8 mouse cellular contexts compared by ENCODE assay signal in the genomic region with DNA sequence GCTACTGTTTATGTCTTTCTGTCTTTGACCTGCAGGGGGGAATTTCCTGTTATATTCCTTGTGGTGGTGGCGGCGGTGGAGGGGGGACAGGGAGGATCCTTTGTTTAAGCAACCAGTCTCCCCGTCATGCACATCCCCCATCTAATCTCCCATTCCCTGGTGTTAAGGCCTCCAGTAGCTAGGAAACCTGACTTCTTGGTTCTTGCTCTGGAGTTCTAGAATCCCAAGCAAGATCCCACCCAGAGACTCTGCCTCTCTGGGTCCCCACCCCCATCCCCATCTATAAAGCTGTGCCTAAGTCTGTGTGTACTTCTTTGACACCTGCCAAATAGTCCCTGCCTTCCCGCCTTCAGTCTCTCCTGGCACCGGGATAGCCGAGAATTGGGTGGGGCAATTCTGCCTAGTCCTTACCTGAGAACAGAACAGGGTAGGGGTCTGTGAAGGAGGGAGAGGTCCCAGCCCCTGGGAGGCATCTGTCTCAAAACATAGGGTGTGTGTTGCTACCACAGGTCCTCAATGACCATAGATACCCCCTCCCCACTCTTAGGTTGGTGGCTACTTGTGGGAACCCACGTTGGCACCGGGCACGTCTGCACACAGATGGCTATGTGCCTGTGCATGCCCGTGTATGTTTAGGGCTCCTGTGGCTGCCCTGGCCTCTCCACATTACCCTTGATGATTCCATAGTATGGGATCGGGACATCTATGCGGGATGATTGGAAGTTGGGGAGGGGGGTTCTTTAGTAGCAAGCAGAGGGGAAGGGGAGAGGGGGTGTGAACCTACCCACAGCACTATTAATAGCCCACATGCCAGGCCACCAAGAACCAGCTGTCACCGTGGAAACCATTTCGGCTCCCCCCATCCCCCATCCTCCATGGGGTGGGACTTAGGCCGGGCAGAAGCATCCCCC. TPM values are rescaled to one million over a fixed set of nuclear protein-coding genes. Genes with fewer than 3 reads are reported as not detected.
DNase-seq lines count a peak whose midpoint lies in the region; ATAC-seq and TF ChIP-seq lines count a peak whose summit lies in the region.

No protein-coding gene starts in this region.

- H3K36me3 ChIP-seq in forebrain, embryonic 16.5 days (ENCODE audit: control insufficient read depth, insufficient read depth): peaks cover 6% of the 10 kb centered on the region; the same call in 1 of the 2 replicates
- H3K36me3 ChIP-seq in kidney, postnatal 0 days (ENCODE audit: insufficient read depth, low read length): peaks cover 3% of the 10 kb centered on the region; the same call in 1 of the 2 replicates
- H3K36me3 ChIP-seq in midbrain, embryonic 11.5 days (ENCODE audit: control insufficient read depth, insufficient read depth, low read length): no peaks in the 10 kb centered on the region

- peak overlapping the region; percentile 64 for H3K4me2 ChIP-seq in forebrain, embryonic 16.5 days (ENCODE audit: low read length)
- H3K4me2 ChIP-seq in kidney, postnatal 0 days (ENCODE audit: low read length): peak overlapping the region; percentile 39
- H3K4me2 ChIP-seq in midbrain, embryonic 11.5 days: peak overlapping the region; percentile 12

- no peaks in the 10 kb centered on the region for H3K9me3 ChIP-seq in forebrain, embryonic 16.5 days (ENCODE audit: control insufficient read depth, low read length)
- H3K9me3 ChIP-seq in kidney, postnatal 0 days (replicated peaks; ENCODE audit: low read length): no peaks in the 10 kb centered on the region
- no peaks in the 10 kb centered on the region for H3K9me3 ChIP-seq in midbrain, embryonic 11.5 days (ENCODE audit: control insufficient read depth, low read length)

- peak overlapping the region; percentile 100 for H3K27ac ChIP-seq in forebrain, embryonic 16.5 days (ENCODE audit: low read length)
- peak overlapping the region; percentile 82 for H3K27ac ChIP-seq in kidney, postnatal 0 days
- peak overlapping the region; percentile 38 for H3K27ac ChIP-seq in midbrain, embryonic 11.5 days (ENCODE audit: low read depth, low read length)

- peak; percentile 38; the same call in 1 of the 2 replicates for TF ChIP-seq CTCF in kidney, postnatal 0 days (IDR thresholded peaks at IDR 0.05; ENCODE audit: low read depth)

- H3K4me3 ChIP-seq in forebrain, embryonic 16.5 days (replicated peaks; ENCODE audit: low read length): peak overlapping the region; percentile 36
- no peak overlapping the region for H3K4me3 ChIP-seq in kidney, postnatal 0 days (replicated peaks; ENCODE audit: low read depth, low read length)
- H3K4me3 ChIP-seq in midbrain, embryonic 11.5 days (ENCODE audit: low read depth, low read length): no peak overlapping the region

- peak; percentile 28 for DNase-seq in embryo, embryonic 10 days (ENCODE audit: low spot score)
- DNase-seq in embryo, embryonic 9.5 days (ENCODE audit: extremely low spot score): no peak
- peak; percentile 67 for DNase-seq in brain, adult 2 months (ENCODE audit: low read depth, low spot score)
- DNase-seq in kidney, postnatal 0 days (ENCODE audit: low spot score): peak; percentile 83
- peak; percentile 90 for DNase-seq in midbrain, embryonic 11.5 days (ENCODE audit: low spot score, missing footprints)
- no peak for DNase-seq in thymus, postnatal 4 days

- H3K4me1 ChIP-seq in forebrain, embryonic 16.5 days (replicated peaks; ENCODE audit: control insufficient read depth, insufficient read depth, low read length): peaks cover 90% of the 10 kb centered on the region
- peaks cover 94% of the 10 kb centered on the region for H3K4me1 ChIP-seq in kidney, postnatal 0 days (replicated peaks; ENCODE audit: insufficient read depth, low read length)
- peaks cover 77% of the 10 kb centered on the region for H3K4me1 ChIP-seq in midbrain, embryonic 11.5 days (ENCODE audit: control insufficient read depth, insufficient read depth, low read length)

- 6% methylated on average over 15 of the region's 15 CpGs for WGBS in forebrain, embryonic 16.5 days
- 39% methylated on average over 15 of the region's 15 CpGs for WGBS in kidney, postnatal 0 days
- WGBS in midbrain, embryonic 11.5 days: 22% methylated on average over 15 of the region's 15 CpGs

- H3K9ac ChIP-seq in forebrain, embryonic 16.5 days (replicated peaks; ENCODE audit: low read depth, low read length): peak overlapping the region; percentile 68
- no peak overlapping the region; the same call in 1 of the 2 replicates for H3K9ac ChIP-seq in kidney, postnatal 0 days (ENCODE audit: low read depth, low read length)
- H3K9ac ChIP-seq in midbrain, embryonic 11.5 days (ENCODE audit: low read length): peak overlapping the region; percentile 48

- no peaks in the 10 kb centered on the region for H3K27me3 ChIP-seq in forebrain, embryonic 16.5 days (replicated peaks; ENCODE audit: control insufficient read depth, insufficient read depth, low read length)
- H3K27me3 ChIP-seq in kidney, postnatal 0 days (ENCODE audit: insufficient read depth, low read length): no peaks in the 10 kb centered on the region
- H3K27me3 ChIP-seq in midbrain, embryonic 11.5 days (ENCODE audit: control insufficient read depth, insufficient read depth, low read length): no peaks in the 10 kb centered on the region

- peak; percentile 39 for ATAC-seq in forebrain, embryonic 16.5 days
- ATAC-seq in kidney, postnatal 0 days (replicated peaks; ENCODE audit: low FRiP score, low read depth): no peak
- ATAC-seq in midbrain, embryonic 11.5 days (ENCODE audit: low FRiP score): 0 out of 2 replicates have a peak, but pooled peaks have one; percentile 6
- no peak for ATAC-seq in monocyte, adult 5-6 weeks (replicated peaks; ENCODE audit: insufficient number of reproducible peaks, low FRiP score, low TSS enrichment, poor library complexity, severe bottlenecking)

RNA-seq across cellular contexts. Expression of a gene that starts 8.3 kb away (rescaled TPM):
- 177 and 182 TPM in 2 replicates for polyA plus RNA-seq in forebrain, embryonic 16.5 days (2015; fragmentation: Nextera tagmentation; extraction: Ambion mirVana)
- polyA plus RNA-seq in kidney, postnatal 0 days (2015; fragmentation: Nextera tagmentation; extraction: Ambion mirVana): 26.1 TPM in 2 replicates
- 21.9 and 23.7 TPM in 2 replicates for polyA plus RNA-seq in midbrain, embryonic 11.5 days (2014; fragmentation: Nextera tagmentation; extraction: Ambion mirVana)
- 3.4 to 5.4 TPM (median 4.3 TPM) in 3 replicates for total RNA-seq in monocyte, adult 5-6 weeks (2017)

RNA-seq across cellular contexts. Expression of a gene that starts 19.5 kb away (rescaled TPM):
- 88.8 and 93.7 TPM in 2 replicates for polyA plus RNA-seq in forebrain, embryonic 16.5 days (2015; fragmentation: Nextera tagmentation; extraction: Ambion mirVana)
- 38.3 and 41.2 TPM in 2 replicates for polyA plus RNA-seq in kidney, postnatal 0 days (2015; fragmentation: Nextera tagmentation; extraction: Ambion mirVana)
- 66.1 and 67.1 TPM in 2 replicates for polyA plus RNA-seq in midbrain, embryonic 11.5 days (2014; fragmentation: Nextera tagmentation; extraction: Ambion mirVana)
- total RNA-seq in monocyte, adult 5-6 weeks (2017): 10.9 to 25.7 TPM (median 22.4 TPM) in 3 replicates

RNA-seq across cellular contexts. Expression of a gene that starts 26.4 kb away (rescaled TPM):
- polyA plus RNA-seq in forebrain, embryonic 16.5 days (2015; fragmentation: Nextera tagmentation; extraction: Ambion mirVana): 3.8 and 4.0 TPM in 2 replicates
- polyA plus RNA-seq in kidney, postnatal 0 days (2015; fragmentation: Nextera tagmentation; extraction: Ambion mirVana): 3.1 and 3.5 TPM in 2 replicates
- 0.93 and 1.2 TPM in 2 replicates for polyA plus RNA-seq in midbrain, embryonic 11.5 days (2014; fragmentation: Nextera tagmentation; extraction: Ambion mirVana)
- total RNA-seq in monocyte, adult 5-6 weeks (2017): 0.68 to 4.7 TPM (median 1.9 TPM) in 3 replicates

RNA-seq across cellular contexts. Expression of a gene that starts 46.6 kb away (rescaled TPM):
- 27.7 and 32.0 TPM in 2 replicates for polyA plus RNA-seq in forebrain, embryonic 16.5 days (2015; fragmentation: Nextera tagmentation; extraction: Ambion mirVana)
- 17.8 and 19.3 TPM in 2 replicates for polyA plus RNA-seq in kidney, postnatal 0 days (2015; fragmentation: Nextera tagmentation; extraction: Ambion mirVana)
- 24.0 and 25.1 TPM in 2 replicates for polyA plus RNA-seq in midbrain, embryonic 11.5 days (2014; fragmentation: Nextera tagmentation; extraction: Ambion mirVana)
- 108 to 125 TPM (median 112 TPM) in 3 replicates for total RNA-seq in monocyte, adult 5-6 weeks (2017)

RNA-seq across cellular contexts. Expression of a gene that starts 47.7 kb away (rescaled TPM):
- polyA plus RNA-seq in forebrain, embryonic 16.5 days (2015; fragmentation: Nextera tagmentation; extraction: Ambion mirVana): not detected in 2 replicates
- 0.13 and 0.19 TPM in 2 replicates for polyA plus RNA-seq in kidney, postnatal 0 days (2015; fragmentation: Nextera tagmentation; extraction: Ambion mirVana)
- not detected in 2 replicates for polyA plus RNA-seq in midbrain, embryonic 11.5 days (2014; fragmentation: Nextera tagmentation; extraction: Ambion mirVana)
- not detected in 3 replicates for total RNA-seq in monocyte, adult 5-6 weeks (2017)

Comparison
In these comparisons a context has a peak if more than half of its experiments do, and no peak if none do; other contexts are left out.
1. DNase-seq: peak in embryo, embryonic 10 days (single experiment), brain, adult 2 months (single experiment), kidney, postnatal 0 days (single experiment) and midbrain, embryonic 11.5 days (single experiment); none in embryo, embryonic 9.5 days (single experiment) and thymus, postnatal 4 days (single experiment).
2. ATAC-seq: peak in forebrain, embryonic 16.5 days (single experiment) and midbrain, embryonic 11.5 days (single experiment); none in kidney, postnatal 0 days (single experiment) and monocyte, adult 5-6 weeks (single experiment).
3. H3K27ac ChIP-seq: peak in every context shown above with its lines; median percentile 100 in forebrain, embryonic 16.5 days; 82 in kidney, postnatal 0 days; 38 in midbrain, embryonic 11.5 days.
4. H3K4me2 ChIP-seq: peak in every context shown above with its lines; median percentile 64 in forebrain, embryonic 16.5 days; 39 in kidney, postnatal 0 days; 12 in midbrain, embryonic 11.5 days.